Mouse (Mus musculus): Measurements from ENCODE around the gene A730015C16Rik. TPM values are rescaled to one million over a fixed set of nuclear protein-coding genes. Genes with fewer than 3 reads are reported as not detected.

The A730015C16Rik gene
- polyA plus RNA-seq, 1 experiment: 0.22 TPM

GRCm38 (mm10) chr4:108877901-108878300, 29.5 kb upstream of the A730015C16Rik start:
- H3K4me3 ChIP-seq (ENCODE audit: insufficient read depth, poor library complexity, severe bottlenecking): no peak overlapping the region
- no peak for TF ChIP-seq FOSL1 (IDR thresholded peaks at IDR 0.05; ENCODE audit: insufficient read depth, low read length, poor library complexity, severe bottlenecking)
- no peak for TF ChIP-seq USF1 (IDR thresholded peaks at IDR 0.05; ENCODE audit: low read depth)
- no peak for TF ChIP-seq MYOD1 (IDR thresholded peaks at IDR 0.05; ENCODE audit: control insufficient read depth, insufficient read length, low read depth)
- TF ChIP-seq MAX (IDR thresholded peaks at IDR 0.05): no peak
- TF ChIP-seq MYOG (IDR thresholded peaks at IDR 0.05; ENCODE audit: control insufficient read depth, extremely low read depth, insufficient read length): no peak
- TF ChIP-seq CEBPB (IDR thresholded peaks at IDR 0.05; ENCODE audit: low read depth): no peak
- TF ChIP-seq CTCF (IDR thresholded peaks at IDR 0.05; ENCODE audit: control insufficient read depth, insufficient read depth, insufficient read length): no peak
- no peaks in the 10 kb centered on the region for H3K79me2 ChIP-seq (ENCODE audit: control insufficient read depth, insufficient read depth)
- no peaks in the 10 kb centered on the region for H3K27me3 ChIP-seq (ENCODE audit: control insufficient read depth, insufficient read depth, insufficient read length)
- H3K36me3 ChIP-seq (ENCODE audit: control insufficient read depth, insufficient read depth): no peaks in the 10 kb centered on the region
- H3K79me3 ChIP-seq (ENCODE audit: low read depth): no peaks in the 10 kb centered on the region
- H3ac ChIP-seq (ENCODE audit: control insufficient read depth, insufficient read length, low read depth): no peak overlapping the region

- Histone ChIP-seq H3K4me3 (ENCODE audit: insufficient read depth, poor library complexity, severe bottlenecking) (no peak overlapping the region), H3K79me3 (ENCODE audit: low read depth) (no peaks in the 10 kb centered on the region), H3K36me3 (ENCODE audit: control insufficient read depth, insufficient read depth) (no peaks in the 10 kb centered on the region), H3K27me3 (ENCODE audit: control insufficient read depth, insufficient read depth, insufficient read length) (no peaks in the 10 kb centered on the region), H3K79me2 (ENCODE audit: control insufficient read depth, insufficient read depth) (no peaks in the 10 kb centered on the region), H3ac (ENCODE audit: control insufficient read depth, insufficient read length, low read depth) (no peak overlapping the region)
- no peak for TF ChIP-seq CEBPB (IDR thresholded peaks at IDR 0.05; ENCODE audit: low read depth)
- TF ChIP-seq MYOG (IDR thresholded peaks at IDR 0.05; ENCODE audit: control insufficient read depth, extremely low read depth, insufficient read length): no peak
- TF ChIP-seq CTCF (IDR thresholded peaks at IDR 0.05; ENCODE audit: control insufficient read depth, insufficient read depth, insufficient read length): no peak
Measured at GRCm38 (mm10) chr4:108873746-108874145, 25.3 kb upstream of the A730015C16Rik start.

GRCm38 (mm10) chr4:108869730-108870374, 21.4 kb upstream of the A730015C16Rik start:
- H3K36me3 ChIP-seq (ENCODE audit: control insufficient read depth, insufficient read depth): no peaks in the 10 kb centered on the region
- H3K27me3 ChIP-seq (ENCODE audit: control insufficient read depth, insufficient read depth, insufficient read length): no peaks in the 10 kb centered on the region
- H3ac ChIP-seq (ENCODE audit: control insufficient read depth, insufficient read length, low read depth): no peak overlapping the region
- H3K79me2 ChIP-seq (ENCODE audit: control insufficient read depth, insufficient read depth): no peaks in the 10 kb centered on the region
- H3K4me3 ChIP-seq (ENCODE audit: insufficient read depth, poor library complexity, severe bottlenecking): no peak overlapping the region
- H3K79me3 ChIP-seq (ENCODE audit: low read depth): no peaks in the 10 kb centered on the region
- TF ChIP-seq FOSL1 (IDR thresholded peaks at IDR 0.05; ENCODE audit: insufficient read depth, low read length, poor library complexity, severe bottlenecking) (no peak), MYOG (IDR thresholded peaks at IDR 0.05; ENCODE audit: control insufficient read depth, extremely low read depth, insufficient read length) (no peak), CEBPB (IDR thresholded peaks at IDR 0.05; ENCODE audit: low read depth) (no peak), MYOD1 (IDR thresholded peaks at IDR 0.05; ENCODE audit: control insufficient read depth, insufficient read length, low read depth) (no peak), USF1 (IDR thresholded peaks at IDR 0.05; ENCODE audit: low read depth) (no peak), CTCF (IDR thresholded peaks at IDR 0.05; ENCODE audit: control insufficient read depth, insufficient read depth, insufficient read length) (no peak), MAX (IDR thresholded peaks at IDR 0.05) (no peak)

- Histone ChIP-seq H3K36me3 (ENCODE audit: control insufficient read depth, insufficient read depth) (no peaks in the 10 kb centered on the region), H3K79me2 (ENCODE audit: control insufficient read depth, insufficient read depth) (no peaks in the 10 kb centered on the region)
- TF ChIP-seq MAX (IDR thresholded peaks at IDR 0.05) (no peak), USF1 (IDR thresholded peaks at IDR 0.05; ENCODE audit: low read depth) (no peak), CEBPB (IDR thresholded peaks at IDR 0.05; ENCODE audit: low read depth) (no peak), MYOD1 (IDR thresholded peaks at IDR 0.05; ENCODE audit: control insufficient read depth, insufficient read length, low read depth) (no peak), CTCF (IDR thresholded peaks at IDR 0.05; ENCODE audit: control insufficient read depth, insufficient read depth, insufficient read length) (no peak), MYOG (IDR thresholded peaks at IDR 0.05; ENCODE audit: control insufficient read depth, extremely low read depth, insufficient read length) (no peak), FOSL1 (IDR thresholded peaks at IDR 0.05; ENCODE audit: insufficient read depth, low read length, poor library complexity, severe bottlenecking) (no peak)
Measured at GRCm38 (mm10) chr4:108866806-108867205, 18.4 kb upstream of the A730015C16Rik start.

GRCm38 (mm10) chr4:108847715-108848504, 509 bp downstream of the A730015C16Rik start, which contains the start of gene Kti12:
Gene Kti12 (plus strand): TSS chr4:108847785.
- Histone ChIP-seq H3K36me3 (ENCODE audit: control insufficient read depth, insufficient read depth) (peaks cover 19% of the 10 kb centered on the region), H3K4me3 (ENCODE audit: insufficient read depth, poor library complexity, severe bottlenecking) (peak within 1 kb of the TSS; percentile 87), H3K79me2 (ENCODE audit: control insufficient read depth, insufficient read depth) (peaks cover 40% of the 10 kb centered on the region), H3ac (ENCODE audit: control insufficient read depth, insufficient read length, low read depth) (peak within 1 kb of the TSS; percentile 89), H3K27me3 (ENCODE audit: control insufficient read depth, insufficient read depth, insufficient read length) (no peaks in the 10 kb centered on the region), H3K79me3 (ENCODE audit: low read depth) (peaks cover 22% of the 10 kb centered on the region)
- TF ChIP-seq USF1 (IDR thresholded peaks at IDR 0.05; ENCODE audit: low read depth): no peak
- no peak for TF ChIP-seq MYOG (IDR thresholded peaks at IDR 0.05; ENCODE audit: control insufficient read depth, extremely low read depth, insufficient read length)
- peak; percentile 91 for TF ChIP-seq MAX (IDR thresholded peaks at IDR 0.05)

More at GRCm38 (mm10) chr4:108866806-108867205, 18.4 kb upstream of the A730015C16Rik start:
- Histone ChIP-seq H3K79me3 (ENCODE audit: low read depth) (no peaks in the 10 kb centered on the region), H3ac (ENCODE audit: control insufficient read depth, insufficient read length, low read depth) (no peak overlapping the region), H3K27me3 (ENCODE audit: control insufficient read depth, insufficient read depth, insufficient read length) (no peaks in the 10 kb centered on the region), H3K4me3 (ENCODE audit: insufficient read depth, poor library complexity, severe bottlenecking) (no peak overlapping the region)

Measured in C2C12 (cell line).